Mouse (Mus musculus): ENCODE measurements around the gene Arf1. TPM values are rescaled to one million over a fixed set of nuclear protein-coding genes. Genes with fewer than 3 reads are reported as not detected.

The Arf1 gene
- polyA plus RNA-seq, 1 experiment from 2014 or later, result 645 TPM

- Histone ChIP-seq H3K9me3 (ENCODE audit: control insufficient read depth, low read length) (no peaks in the 10 kb centered on the region), H3K4me3 (replicated peaks; ENCODE audit: low read length) (no peak overlapping the region), H3K36me3 (ENCODE audit: control insufficient read depth, insufficient read depth) (peaks cover 6% of the 10 kb centered on the region; the same call in 1 of the 2 replicates), H3K27me3 (replicated peaks; ENCODE audit: control insufficient read depth, insufficient read depth, low read length) (peaks cover 5% of the 10 kb centered on the region), H3K4me1 (replicated peaks; ENCODE audit: control insufficient read depth, insufficient read depth, low read length) (peaks cover 3% of the 10 kb centered on the region), H3K27ac (ENCODE audit: low read length) (no peak overlapping the region), H3K9ac (replicated peaks; ENCODE audit: low read depth, low read length) (no peak overlapping the region), H3K4me2 (ENCODE audit: low read length) (no peak overlapping the region)
- peak; percentile 43; the same call in 1 of the 2 replicates for ATAC-seq
- WGBS, result 40% methylated on average over 3 of the region's 3 CpGs
These were observed 44.2 kb downstream of the Arf1 start for GRCm38 (mm10) chr11:59183821-59184220.

GRCm38 (mm10) chr11:59182864-59183331, 45.2 kb downstream of the Arf1 start, which contains the start of gene Gjc2:
Gjc2 (minus strand) TSS chr11:59183213.
- no peak for ATAC-seq
- WGBS, result 33% methylated on average over 3 of the region's 3 CpGs
- Histone ChIP-seq H3K27me3 (replicated peaks; ENCODE audit: control insufficient read depth, insufficient read depth, low read length) (peaks cover 12% of the 10 kb centered on the region), H3K27ac (ENCODE audit: low read length) (no peak within 1 kb of the TSS), H3K4me2 (ENCODE audit: low read length) (no peak within 1 kb of the TSS), H3K4me3 (replicated peaks; ENCODE audit: low read length) (no peak within 1 kb of the TSS), H3K9ac (replicated peaks; ENCODE audit: low read depth, low read length) (no peak within 1 kb of the TSS), H3K36me3 (ENCODE audit: control insufficient read depth, insufficient read depth) (peaks cover 6% of the 10 kb centered on the region; the same call in 1 of the 2 replicates), H3K9me3 (ENCODE audit: control insufficient read depth, low read length) (no peaks in the 10 kb centered on the region), H3K4me1 (replicated peaks; ENCODE audit: control insufficient read depth, insufficient read depth, low read length) (no peaks in the 10 kb centered on the region)

- 7% methylated on average over 34 of the region's 34 CpGs for WGBS
- Histone ChIP-seq H3K36me3 (ENCODE audit: control insufficient read depth, insufficient read depth) (no peaks in the 10 kb centered on the region; the same call in 1 of the 2 replicates), H3K4me1 (replicated peaks; ENCODE audit: control insufficient read depth, insufficient read depth, low read length) (peaks cover 2% of the 10 kb centered on the region), H3K27me3 (replicated peaks; ENCODE audit: control insufficient read depth, insufficient read depth, low read length) (peaks cover 58% of the 10 kb centered on the region), H3K9ac (replicated peaks; ENCODE audit: low read depth, low read length) (no peak overlapping the region), H3K9me3 (ENCODE audit: control insufficient read depth, low read length) (no peaks in the 10 kb centered on the region), H3K27ac (ENCODE audit: low read length) (no peak overlapping the region), H3K4me3 (replicated peaks; ENCODE audit: low read length) (no peak overlapping the region), H3K4me2 (ENCODE audit: low read length) (no peak overlapping the region)
- ATAC-seq, result no peak
These were observed 51.1 kb downstream of the Arf1 start for GRCm38 (mm10) chr11:59176921-59177320.

GRCm38 (mm10) chr11:59176475-59176874, 51.6 kb downstream of the Arf1 start:
- Histone ChIP-seq H3K4me1 (replicated peaks; ENCODE audit: control insufficient read depth, insufficient read depth, low read length) (peaks cover 2% of the 10 kb centered on the region), H3K4me2 (ENCODE audit: low read length) (no peak overlapping the region), H3K9ac (replicated peaks; ENCODE audit: low read depth, low read length) (no peak overlapping the region), H3K4me3 (replicated peaks; ENCODE audit: low read length) (no peak overlapping the region), H3K27ac (ENCODE audit: low read length) (no peak overlapping the region), H3K27me3 (replicated peaks; ENCODE audit: control insufficient read depth, insufficient read depth, low read length) (peaks cover 58% of the 10 kb centered on the region), H3K9me3 (ENCODE audit: control insufficient read depth, low read length) (no peaks in the 10 kb centered on the region), H3K36me3 (ENCODE audit: control insufficient read depth, insufficient read depth) (no peaks in the 10 kb centered on the region)
- no peak for ATAC-seq
- WGBS, result 3% methylated on average over 45 of the region's 48 CpGs

GRCm38 (mm10) chr11:59174189-59174838, 53.8 kb downstream of the Arf1 start:
- WGBS, result 53% methylated on average over 6 of the region's 6 CpGs
- no peaks in the 10 kb centered on the region for H3K9me3 ChIP-seq (ENCODE audit: control insufficient read depth, low read length)
- H3K4me3 ChIP-seq (replicated peaks; ENCODE audit: low read length), result no peak overlapping the region
- H3K4me2 ChIP-seq (ENCODE audit: low read length), result no peak overlapping the region
- H3K36me3 ChIP-seq (ENCODE audit: control insufficient read depth, insufficient read depth), result no peaks in the 10 kb centered on the region
- no peak overlapping the region for H3K27ac ChIP-seq (ENCODE audit: low read length)
- no peak for ATAC-seq
- peaks cover 54% of the 10 kb centered on the region for H3K27me3 ChIP-seq (replicated peaks; ENCODE audit: control insufficient read depth, insufficient read depth, low read length)
- H3K4me1 ChIP-seq (replicated peaks; ENCODE audit: control insufficient read depth, insufficient read depth, low read length), result peaks cover 2% of the 10 kb centered on the region
- H3K9ac ChIP-seq (replicated peaks; ENCODE audit: low read depth, low read length), result no peak overlapping the region

GRCm38 (mm10) chr11:59170549-59170948, 57.5 kb downstream of the Arf1 start:
- H3K4me1 ChIP-seq (replicated peaks; ENCODE audit: control insufficient read depth, insufficient read depth, low read length), result no peaks in the 10 kb centered on the region
- H3K27ac ChIP-seq (ENCODE audit: low read length), result no peak overlapping the region
- no peak overlapping the region for H3K4me2 ChIP-seq (ENCODE audit: low read length)
- no peak for ATAC-seq
- H3K4me3 ChIP-seq (replicated peaks; ENCODE audit: low read length), result no peak overlapping the region
- H3K9ac ChIP-seq (replicated peaks; ENCODE audit: low read depth, low read length), result no peak overlapping the region
- no peaks in the 10 kb centered on the region for H3K9me3 ChIP-seq (ENCODE audit: control insufficient read depth, low read length)
- 63% methylated on average over 4 of the region's 4 CpGs for WGBS
- no peaks in the 10 kb centered on the region for H3K36me3 ChIP-seq (ENCODE audit: control insufficient read depth, insufficient read depth)
- peaks cover 24% of the 10 kb centered on the region for H3K27me3 ChIP-seq (replicated peaks; ENCODE audit: control insufficient read depth, insufficient read depth, low read length)

GRCm38 (mm10) chr11:59169807-59170206, 58.3 kb downstream of the Arf1 start:
- H3K36me3 ChIP-seq (ENCODE audit: control insufficient read depth, insufficient read depth), result no peaks in the 10 kb centered on the region
- H3K9me3 ChIP-seq (ENCODE audit: control insufficient read depth, low read length), result no peaks in the 10 kb centered on the region
- no peak overlapping the region for H3K27ac ChIP-seq (ENCODE audit: low read length)
- H3K27me3 ChIP-seq (replicated peaks; ENCODE audit: control insufficient read depth, insufficient read depth, low read length), result peaks cover 16% of the 10 kb centered on the region; the same call in 1 of the 2 replicates
- ATAC-seq, result no peak
- H3K4me1 ChIP-seq (replicated peaks; ENCODE audit: control insufficient read depth, insufficient read depth, low read length), result no peaks in the 10 kb centered on the region
- H3K4me2 ChIP-seq (ENCODE audit: low read length), result no peak overlapping the region
- no peak overlapping the region for H3K4me3 ChIP-seq (replicated peaks; ENCODE audit: low read length)
- H3K9ac ChIP-seq (replicated peaks; ENCODE audit: low read depth, low read length), result no peak overlapping the region
- 75% methylated on average over 3 of the region's 3 CpGs for WGBS

GRCm38 (mm10) chr11:59165616-59166241, 62.3 kb downstream of the Arf1 start:
- H3K4me3 ChIP-seq (replicated peaks; ENCODE audit: low read length), result no peak overlapping the region
- H3K4me2 ChIP-seq (ENCODE audit: low read length), result no peak overlapping the region
- H3K36me3 ChIP-seq (ENCODE audit: control insufficient read depth, insufficient read depth), result no peaks in the 10 kb centered on the region
- no peak for ATAC-seq
- no peak overlapping the region for H3K9ac ChIP-seq (replicated peaks; ENCODE audit: low read depth, low read length)
- no peak overlapping the region for H3K27ac ChIP-seq (ENCODE audit: low read length)
- no peaks in the 10 kb centered on the region for H3K9me3 ChIP-seq (ENCODE audit: control insufficient read depth, low read length)
- H3K4me1 ChIP-seq (replicated peaks; ENCODE audit: control insufficient read depth, insufficient read depth, low read length), result peaks cover 17% of the 10 kb centered on the region
- H3K27me3 ChIP-seq (replicated peaks; ENCODE audit: control insufficient read depth, insufficient read depth, low read length), result no peaks in the 10 kb centered on the region
- 33% methylated on average over 2 of the region's 2 CpGs for WGBS

GRCm38 (mm10) chr11:59164384-59164783, 63.7 kb downstream of the Arf1 start:
- no peak overlapping the region for H3K4me3 ChIP-seq (replicated peaks; ENCODE audit: low read length)
- WGBS, result 88% methylated on average over 9 of the region's 9 CpGs

More at GRCm38 (mm10) chr11:59164384-59164783, 63.7 kb downstream of the Arf1 start:
- no peaks in the 10 kb centered on the region for H3K36me3 ChIP-seq (ENCODE audit: control insufficient read depth, insufficient read depth)
- ATAC-seq, result no peak
- H3K4me2 ChIP-seq (ENCODE audit: low read length), result no peak overlapping the region
- H3K9ac ChIP-seq (replicated peaks; ENCODE audit: low read depth, low read length), result no peak overlapping the region
- peaks cover 17% of the 10 kb centered on the region for H3K4me1 ChIP-seq (replicated peaks; ENCODE audit: control insufficient read depth, insufficient read depth, low read length)
- H3K27me3 ChIP-seq (replicated peaks; ENCODE audit: control insufficient read depth, insufficient read depth, low read length), result no peaks in the 10 kb centered on the region
- H3K9me3 ChIP-seq (ENCODE audit: control insufficient read depth, low read length), result no peaks in the 10 kb centered on the region
- H3K27ac ChIP-seq (ENCODE audit: low read length), result no peak overlapping the region
